Mouse (Mus musculus) heart, embryonic 16.5 days (tissue): Measurements from ENCODE around the gene Rnf216. TPM values are rescaled to one million over a fixed set of nuclear protein-coding genes. Genes with fewer than 3 reads are reported as not detected.

ENCODE experiments used
- ATAC-seq: fragments of 200-750 bp; cut with Nextera tagmentation; replicated peaks from 2 replicates; pipeline ENCODE4 v1.8.0; 2017; ENCODE audit warnings: moderate number of reproducible peaks; ENCODE audit not compliant: insufficient read depth, low FRiP score; ENCODE audit errors: extremely low read depth
- H3K27ac ChIP-seq: fragments of 300-500 bp; sonication (generic); 2 replicates; pipeline ENCODE4 v1.5.1; 2014; ENCODE audit warnings: mild to moderate bottlenecking, low read length, control low read depth, moderate library complexity
- H3K27me3 ChIP-seq: fragments of 300-500 bp; sonication (generic); 2 replicates; pipeline ENCODE4 v1.6.1; 2014; ENCODE audit warnings: low read length, mixed read lengths; ENCODE audit not compliant: control insufficient read depth, insufficient read depth
- H3K36me3 ChIP-seq: fragments of 300-500 bp; sonication (generic); 2 replicates; pipeline ENCODE4 v1.6.1; 2014; ENCODE audit not compliant: control insufficient read depth, insufficient read depth
- H3K4me1 ChIP-seq: fragments of 300-500 bp; sonication (generic); 2 replicates; pipeline ENCODE4 v1.6.1; 2014; ENCODE audit warnings: low read length, mixed read lengths; ENCODE audit not compliant: control insufficient read depth, insufficient read depth
- H3K4me2 ChIP-seq: fragments of 300-500 bp; sonication (generic); 2 replicates; pipeline ENCODE4 v1.6.1; 2014; ENCODE audit warnings: low read depth, mild to moderate bottlenecking, control low read depth, low read length
- H3K4me3 ChIP-seq: fragments of 300-500 bp; sonication (generic); 2 replicates; pipeline ENCODE4 v1.5.1; 2014; ENCODE audit warnings: mild to moderate bottlenecking, control low read depth, low read length
- H3K9ac ChIP-seq: fragments of 300-500 bp; sonication (generic); 2 replicates; pipeline ENCODE4 v1.6.1; 2014; ENCODE audit warnings: low read length, control low read depth
- H3K9me3 ChIP-seq: fragments of 300-500 bp; sonication (generic); replicated peaks from 2 replicates; pipeline ENCODE4 v1.6.1; 2016; ENCODE audit warnings: low read length; ENCODE audit not compliant: control insufficient read depth
- WGBS: fragments of 180-500 bp; shearing (Covaris S2); extraction: QIAGEN DNeasy Blood & Tissue Kit; methylation state at CpG from one replicate; pipeline ENCODE4 v1.1.7; 2014; 5-methylcytosine and 5-hydroxymethylcytosine counted together
- polyA plus RNA-seq: library from polyadenylated mRNA; unstranded; fragments of >200 nt; fragmentation: Nextera tagmentation; extraction: Ambion mirVana; gene quantifications from 2 replicates; pipeline ENCODE4 v1.2.1, GENCODE M21; 2015

Rnf216 gene
- polyA plus RNA-seq, 1 experiment from 2014 or later, result 22.7 TPM

GRCm38 (mm10) chr5:143060774-143061385 is 51.9 kb downstream of the Rnf216 start:
- peaks cover 45% of the 10 kb centered on the region for H3K4me1 ChIP-seq
- 39% methylated on average over 2 of the region's 2 CpGs for WGBS
- ATAC-seq, result no peak

GRCm38 (mm10) chr5:143059958-143060357 is 52.8 kb downstream of the Rnf216 start:
- 89% methylated on average over 1 of the region's 1 CpGs for WGBS
- Histone ChIP-seq H3K27ac (peak overlapping the region; percentile 83; the same call in 1 of the 2 replicates), H3K36me3 (peaks cover 14% of the 10 kb centered on the region; the same call in 1 of the 2 replicates)

More at GRCm38 (mm10) chr5:143060774-143061385, 51.9 kb downstream of the Rnf216 start:
- no peak overlapping the region for H3K4me2 ChIP-seq
- H3K9ac ChIP-seq, result no peak overlapping the region
- peak overlapping the region; percentile 64 for H3K27ac ChIP-seq
- H3K36me3 ChIP-seq, result peaks cover 14% of the 10 kb centered on the region; the same call in 1 of the 2 replicates
- H3K9me3 ChIP-seq, result no peaks in the 10 kb centered on the region
- no peaks in the 10 kb centered on the region for H3K27me3 ChIP-seq
- no peak overlapping the region for H3K4me3 ChIP-seq

DNA sequence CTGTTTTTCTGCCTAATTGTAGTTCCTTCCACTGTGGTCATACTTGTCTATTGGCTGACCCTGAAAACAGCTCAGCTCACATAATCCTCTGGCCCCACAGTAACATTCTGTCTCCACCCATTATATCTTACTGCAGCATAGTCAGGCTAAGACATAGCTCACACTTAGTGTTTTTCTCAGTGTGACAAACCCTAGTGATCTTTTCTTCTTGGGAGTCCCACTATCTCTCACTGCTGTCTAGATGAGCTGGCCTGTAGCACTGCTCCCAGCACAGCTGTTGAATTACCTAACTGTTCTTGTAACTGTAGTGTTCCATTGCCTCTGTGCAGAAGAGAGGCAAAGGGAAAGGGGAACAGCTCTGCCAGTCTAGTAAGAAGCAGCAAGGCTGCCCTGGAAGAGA is 53.6 kb downstream of the Rnf216 start:
- H3K4me1 ChIP-seq, result peaks cover 56% of the 10 kb centered on the region
- H3K9me3 ChIP-seq, result no peaks in the 10 kb centered on the region
- 0 out of 2 replicates have a peak overlapping the region, but pooled peaks have one; percentile 9 for H3K9ac ChIP-seq
- H3K27ac ChIP-seq, result peak overlapping the region; percentile 83
- no peak overlapping the region for H3K4me2 ChIP-seq
- H3K36me3 ChIP-seq, result peaks cover 14% of the 10 kb centered on the region; the same call in 1 of the 2 replicates
- H3K4me3 ChIP-seq, result no peak overlapping the region
- no peaks in the 10 kb centered on the region for H3K27me3 ChIP-seq
- ATAC-seq, result no peak

More at GRCm38 (mm10) chr5:143059958-143060357, 52.8 kb downstream of the Rnf216 start:
- Histone ChIP-seq H3K27me3 (no peaks in the 10 kb centered on the region), H3K9ac (no peak overlapping the region), H3K9me3 (no peaks in the 10 kb centered on the region), H3K4me2 (no peak overlapping the region), H3K4me1 (peaks cover 50% of the 10 kb centered on the region), H3K4me3 (no peak overlapping the region)
- ATAC-seq, result no peak

DNA sequence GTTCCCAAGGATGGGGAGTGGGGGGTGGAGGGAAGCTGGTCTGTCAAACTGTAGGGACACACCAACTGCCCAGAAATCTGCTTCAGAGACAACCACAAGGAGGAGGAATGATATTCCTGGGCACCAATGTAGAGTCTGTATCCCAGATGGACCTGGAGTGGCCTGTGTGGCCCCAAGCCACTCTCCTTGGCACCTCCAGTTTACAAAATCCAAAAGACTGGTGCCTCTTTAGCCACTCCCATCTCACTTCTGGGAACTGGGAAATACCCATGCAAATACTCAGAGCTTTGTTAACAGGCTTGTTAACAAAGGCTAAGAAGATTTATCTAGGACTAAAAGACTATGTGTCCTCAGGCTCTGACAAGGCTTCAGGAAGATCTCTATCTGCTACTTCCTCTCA is 54.1 kb downstream of the Rnf216 start:
- no peak overlapping the region for H3K4me3 ChIP-seq
- H3K4me1 ChIP-seq, result peaks cover 60% of the 10 kb centered on the region
- no peaks in the 10 kb centered on the region for H3K9me3 ChIP-seq
- H3K9ac ChIP-seq, result 0 out of 2 replicates have a peak overlapping the region, but pooled peaks have one; percentile 9
- peaks cover 10% of the 10 kb centered on the region; the same call in 1 of the 2 replicates for H3K36me3 ChIP-seq
- no peak for ATAC-seq
- H3K4me2 ChIP-seq, result no peak overlapping the region
- H3K27ac ChIP-seq, result peak overlapping the region; percentile 83
- H3K27me3 ChIP-seq, result no peaks in the 10 kb centered on the region

DNA sequence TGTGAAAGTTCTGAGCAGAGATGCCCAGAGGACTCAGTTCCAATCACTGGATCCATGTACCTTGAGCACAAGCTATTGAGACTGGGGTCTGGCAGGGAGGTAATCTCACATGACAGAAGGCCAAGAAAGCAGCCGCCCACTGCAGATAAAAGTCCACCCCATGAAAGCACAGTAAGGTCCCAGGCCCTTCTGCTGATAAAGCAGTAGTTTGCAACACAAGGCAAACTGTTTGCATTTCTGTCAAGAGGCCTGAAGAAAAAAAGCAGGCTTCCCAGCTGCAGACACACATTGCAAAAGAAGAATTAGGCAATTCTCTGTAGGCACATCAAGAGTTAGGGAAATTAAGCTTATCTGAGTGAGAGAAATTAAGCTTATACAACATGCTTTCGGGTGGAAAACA is 54.6 kb downstream of the Rnf216 start:
- no peak overlapping the region for H3K4me2 ChIP-seq
- H3K27me3 ChIP-seq, result no peaks in the 10 kb centered on the region
- no peaks in the 10 kb centered on the region for H3K9me3 ChIP-seq
- H3K9ac ChIP-seq, result 0 out of 2 replicates have a peak overlapping the region, but pooled peaks have one; percentile 2
- no peak overlapping the region for H3K4me3 ChIP-seq
- peaks cover 64% of the 10 kb centered on the region for H3K4me1 ChIP-seq
- H3K36me3 ChIP-seq, result peaks cover 7% of the 10 kb centered on the region; the same call in 1 of the 2 replicates
- ATAC-seq, result 0 out of 2 replicates have a peak, but pooled peaks have one; percentile 12
- 22% methylated on average over 2 of the region's 2 CpGs for WGBS
- peak overlapping the region; percentile 83 for H3K27ac ChIP-seq

DNA sequence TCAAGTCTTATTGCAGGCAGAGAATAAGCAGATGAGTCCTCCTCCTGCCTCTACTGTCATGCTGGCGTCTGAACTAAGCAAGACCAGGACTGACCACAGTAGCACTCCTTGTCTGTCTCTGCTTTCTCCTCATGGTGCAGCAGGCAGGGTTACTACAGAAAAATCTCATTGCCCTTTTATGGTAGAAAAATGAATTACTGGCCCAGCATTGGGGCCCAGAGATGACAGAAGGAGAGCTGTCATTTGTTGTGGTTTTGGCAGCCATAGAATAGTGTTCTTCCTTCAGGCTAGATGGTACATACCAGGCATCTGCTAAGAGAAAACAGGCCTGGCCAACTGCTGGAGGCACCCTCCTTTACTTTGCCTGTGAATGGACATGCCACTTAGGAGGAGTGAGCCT is 55.0 kb downstream of the Rnf216 start:
- H3K9me3 ChIP-seq, result no peaks in the 10 kb centered on the region
- 0 out of 2 replicates have a peak, but pooled peaks cover 5% of the 10 kb centered on the region for H3K36me3 ChIP-seq
- no peak overlapping the region for H3K4me3 ChIP-seq
- H3K27me3 ChIP-seq, result no peaks in the 10 kb centered on the region
- ATAC-seq, result no peak
- no peak overlapping the region for H3K4me2 ChIP-seq
- no peak overlapping the region for H3K9ac ChIP-seq
- H3K27ac ChIP-seq, result peak overlapping the region; percentile 83
- H3K4me1 ChIP-seq, result peaks cover 69% of the 10 kb centered on the region
- WGBS, result 64% methylated on average over 1 of the region's 1 CpGs

GRCm38 (mm10) chr5:143056191-143056880 is 56.5 kb downstream of the Rnf216 start:
- Histone ChIP-seq H3K4me1 (peaks cover 68% of the 10 kb centered on the region), H3K9ac (no peak overlapping the region), H3K4me3 (no peak overlapping the region), H3K36me3 (0 out of 2 replicates have a peak, but pooled peaks cover 7% of the 10 kb centered on the region), H3K27ac (peak overlapping the region; percentile 72), H3K27me3 (no peaks in the 10 kb centered on the region), H3K4me2 (no peak overlapping the region), H3K9me3 (no peaks in the 10 kb centered on the region)
- 56% methylated on average over 4 of the region's 4 CpGs for WGBS
- no peak for ATAC-seq

- no peak overlapping the region for H3K4me2 ChIP-seq
- WGBS, result 17% methylated on average over 3 of the region's 3 CpGs
- 0 out of 2 replicates have a peak, but pooled peaks cover 7% of the 10 kb centered on the region for H3K36me3 ChIP-seq
- no peaks in the 10 kb centered on the region for H3K9me3 ChIP-seq
- no peaks in the 10 kb centered on the region for H3K27me3 ChIP-seq
- H3K4me1 ChIP-seq, result peaks cover 64% of the 10 kb centered on the region
- no peak overlapping the region for H3K4me3 ChIP-seq
- peak; percentile 64; the same call in 1 of the 2 replicates for ATAC-seq
- no peak overlapping the region for H3K9ac ChIP-seq
- peak overlapping the region; percentile 72 for H3K27ac ChIP-seq
Measured at GRCm38 (mm10) chr5:143055501-143056125, 57.2 kb downstream of the Rnf216 start.
